Mouse (Mus musculus): ENCODE measurements at regions not wholly inside any gene's neighbourhood (a gene's known extent, or its start where the extent isn't known, plus 50 kb on each side); places are given as distances from the start of the nearest gene placed in this dataset.

GRCm38 (mm10) chr2:79528347-79528990 lies 71.9 kb upstream of the Cerkl start:
- WGBS = 81% methylated on average over 18 of the region's 18 CpGs
- H3K9ac ChIP-seq (ENCODE audit: low read length) = no peak overlapping the region
- no peaks in the 10 kb centered on the region for H3K27me3 ChIP-seq (ENCODE audit: control insufficient read depth, insufficient read depth, low read depth, low read length)
- no peaks in the 10 kb centered on the region for H3K36me3 ChIP-seq (ENCODE audit: control insufficient read depth, insufficient read depth, low read length)
- H3K4me1 ChIP-seq (replicated peaks; ENCODE audit: control insufficient read depth, insufficient read depth, low read length) = no peaks in the 10 kb centered on the region
- ATAC-seq (ENCODE audit: low read depth) = no peak
- H3K4me2 ChIP-seq (ENCODE audit: low read depth, low read length) = no peak overlapping the region
- H3K27ac ChIP-seq (ENCODE audit: low read length) = no peak overlapping the region
- no peak overlapping the region for H3K4me3 ChIP-seq (ENCODE audit: low read length)
- H3K9me3 ChIP-seq (ENCODE audit: control insufficient read depth, low read length) = no peaks in the 10 kb centered on the region

- Histone ChIP-seq H3K4me1 (replicated peaks; ENCODE audit: control insufficient read depth, insufficient read depth, low read length) (no peaks in the 10 kb centered on the region), H3K9ac (ENCODE audit: low read length) (no peak overlapping the region), H3K36me3 (ENCODE audit: control insufficient read depth, insufficient read depth, low read length) (no peaks in the 10 kb centered on the region), H3K9me3 (ENCODE audit: control insufficient read depth, low read length) (no peaks in the 10 kb centered on the region), H3K4me3 (ENCODE audit: low read length) (no peak overlapping the region), H3K27me3 (ENCODE audit: control insufficient read depth, insufficient read depth, low read depth, low read length) (no peaks in the 10 kb centered on the region), H3K4me2 (ENCODE audit: low read depth, low read length) (no peak overlapping the region), H3K27ac (ENCODE audit: low read length) (no peak overlapping the region)
- no peak for ATAC-seq (ENCODE audit: low read depth)
- 61% methylated on average over 2 of the region's 2 CpGs for WGBS
Measured at GRCm38 (mm10) chr2:79529185-79529584, 72.6 kb upstream of the Cerkl start.

DNA sequence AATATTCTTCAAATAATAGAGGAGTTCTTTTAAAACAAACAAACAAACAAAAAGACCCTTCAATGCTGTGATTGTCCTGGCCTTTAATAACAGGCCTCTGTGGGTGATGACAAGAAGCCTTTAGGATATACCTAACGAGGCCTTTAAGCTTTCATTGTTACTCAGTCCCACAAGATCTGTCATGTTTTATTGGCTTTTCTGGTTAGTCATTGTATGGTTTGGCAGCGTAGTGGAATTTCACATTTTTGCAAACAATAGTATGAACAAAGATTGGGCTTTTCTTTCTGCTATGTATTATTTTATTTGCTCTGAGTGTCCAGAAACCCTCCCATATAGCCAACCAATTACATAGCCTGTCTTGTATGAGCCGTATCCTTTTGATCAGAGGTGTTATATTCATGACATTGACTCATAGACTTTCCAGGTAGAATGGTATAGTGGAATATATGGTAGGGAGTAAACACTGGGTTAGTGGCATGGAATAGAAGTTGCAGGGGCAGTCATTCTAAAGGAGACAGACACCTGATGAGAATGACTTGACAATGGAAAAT lies 76.1 kb upstream of the Cerkl start:
- H3K4me1 ChIP-seq (replicated peaks; ENCODE audit: control insufficient read depth, insufficient read depth, low read length) = no peaks in the 10 kb centered on the region

DNA sequence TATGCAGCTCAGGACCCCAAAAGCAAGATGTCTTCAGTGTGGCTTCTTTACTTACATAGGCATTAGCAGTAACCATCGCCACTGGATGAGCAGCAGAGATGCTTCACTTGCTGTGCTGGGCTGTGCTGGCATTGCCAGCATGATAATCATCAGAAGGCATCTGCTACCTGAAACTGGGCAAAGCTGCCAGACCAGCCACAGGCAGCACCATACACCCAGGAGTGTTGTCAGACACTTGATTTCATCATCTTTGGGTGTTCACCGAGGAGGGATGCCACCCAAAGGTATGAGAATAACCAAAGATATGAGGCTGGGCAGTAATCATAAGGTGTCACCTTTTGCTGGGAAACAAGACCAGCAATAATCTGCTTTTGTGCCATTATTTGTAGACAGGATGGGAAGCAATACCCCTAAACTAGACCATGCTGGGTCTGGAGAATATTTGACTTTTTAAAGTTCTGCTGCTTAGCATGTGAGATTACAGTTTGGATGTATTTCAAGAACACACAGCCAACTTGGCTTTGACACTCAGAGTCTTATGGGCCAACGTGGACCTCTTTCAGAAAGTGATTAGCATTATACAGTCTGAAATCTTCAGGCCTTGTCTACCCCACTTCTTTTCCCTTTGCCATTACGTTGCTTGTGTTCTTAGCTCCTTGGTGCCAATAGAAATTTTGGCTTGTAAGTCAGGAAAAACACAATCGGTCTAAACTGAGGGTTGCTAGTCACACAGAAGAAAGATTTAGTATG lies 80.7 kb upstream of the Cerkl start:
- Histone ChIP-seq H3K27ac (ENCODE audit: low read length) (no peak overlapping the region), H3K4me2 (ENCODE audit: low read depth, low read length) (no peak overlapping the region), H3K4me3 (ENCODE audit: low read length) (no peak overlapping the region), H3K4me1 (replicated peaks; ENCODE audit: control insufficient read depth, insufficient read depth, low read length) (no peaks in the 10 kb centered on the region), H3K36me3 (ENCODE audit: control insufficient read depth, insufficient read depth, low read length) (no peaks in the 10 kb centered on the region), H3K27me3 (ENCODE audit: control insufficient read depth, insufficient read depth, low read depth, low read length) (no peaks in the 10 kb centered on the region), H3K9ac (ENCODE audit: low read length) (no peak overlapping the region), H3K9me3 (ENCODE audit: control insufficient read depth, low read length) (no peaks in the 10 kb centered on the region)
- no peak for ATAC-seq (ENCODE audit: low read depth)
- WGBS = 68% methylated on average over 5 of the region's 5 CpGs

More for the DNA sequence above, 76.1 kb upstream of the Cerkl start:
- no peak overlapping the region for H3K4me3 ChIP-seq (ENCODE audit: low read length)
- 71% methylated on average over 3 of the region's 3 CpGs for WGBS
- no peaks in the 10 kb centered on the region for H3K36me3 ChIP-seq (ENCODE audit: control insufficient read depth, insufficient read depth, low read length)
- H3K9ac ChIP-seq (ENCODE audit: low read length) = no peak overlapping the region
- ATAC-seq (ENCODE audit: low read depth) = no peak
- H3K9me3 ChIP-seq (ENCODE audit: control insufficient read depth, low read length) = no peaks in the 10 kb centered on the region
- H3K4me2 ChIP-seq (ENCODE audit: low read depth, low read length) = no peak overlapping the region
- no peak overlapping the region for H3K27ac ChIP-seq (ENCODE audit: low read length)
- H3K27me3 ChIP-seq (ENCODE audit: control insufficient read depth, insufficient read depth, low read depth, low read length) = no peaks in the 10 kb centered on the region

GRCm38 (mm10) chr2:79540384-79540783 lies 83.8 kb upstream of the Cerkl start:
- Histone ChIP-seq H3K27me3 (ENCODE audit: control insufficient read depth, insufficient read depth, low read depth, low read length) (no peaks in the 10 kb centered on the region), H3K9me3 (ENCODE audit: control insufficient read depth, low read length) (no peaks in the 10 kb centered on the region), H3K4me3 (ENCODE audit: low read length) (no peak overlapping the region), H3K9ac (ENCODE audit: low read length) (no peak overlapping the region), H3K27ac (ENCODE audit: low read length) (no peak overlapping the region), H3K4me1 (replicated peaks; ENCODE audit: control insufficient read depth, insufficient read depth, low read length) (peaks cover 3% of the 10 kb centered on the region; the same call in 1 of the 2 replicates), H3K4me2 (ENCODE audit: low read depth, low read length) (no peak overlapping the region), H3K36me3 (ENCODE audit: control insufficient read depth, insufficient read depth, low read length) (no peaks in the 10 kb centered on the region)
- ATAC-seq (ENCODE audit: low read depth) = no peak
- WGBS = 76% methylated on average over 8 of the region's 8 CpGs

DNA sequence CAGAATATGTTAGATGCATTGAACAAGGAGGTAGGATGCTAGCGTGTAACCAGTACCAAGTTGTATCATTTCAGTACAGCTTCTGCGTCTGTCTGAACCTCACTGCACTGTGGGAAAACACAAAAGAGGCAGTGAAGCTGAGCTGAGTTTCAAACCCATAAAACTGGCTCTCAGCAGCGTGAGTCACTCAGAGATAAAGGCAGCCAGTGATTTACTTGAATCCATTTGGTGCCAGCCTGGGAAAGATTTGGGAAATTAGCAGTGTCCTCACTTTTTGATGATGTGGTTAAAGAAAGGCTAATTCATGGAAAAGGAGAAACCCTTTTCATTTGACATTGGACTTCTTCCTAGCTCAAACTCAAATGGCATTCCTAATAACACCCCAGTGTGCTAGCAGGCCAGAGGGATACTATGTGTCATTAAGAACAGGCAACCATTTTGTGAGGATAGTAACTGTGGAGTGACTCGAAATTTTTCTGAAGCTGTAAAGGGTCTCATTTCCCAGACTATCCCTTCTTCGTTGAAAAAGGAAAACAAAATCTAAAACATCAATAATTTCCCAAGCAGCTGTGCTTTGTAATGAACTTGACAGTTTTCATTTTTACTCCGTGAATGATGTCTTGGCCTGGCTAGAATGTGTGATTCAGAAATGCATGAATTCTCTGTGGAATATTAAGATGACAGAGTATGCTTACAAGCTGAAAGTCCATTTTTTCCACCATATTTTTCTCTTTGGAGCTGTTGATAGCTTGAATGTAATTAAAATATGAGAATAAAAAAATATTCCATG lies 85.8 kb upstream of the Cerkl start:
- no peaks in the 10 kb centered on the region for H3K27me3 ChIP-seq (ENCODE audit: control insufficient read depth, insufficient read depth, low read depth, low read length)
- no peaks in the 10 kb centered on the region for H3K36me3 ChIP-seq (ENCODE audit: control insufficient read depth, insufficient read depth, low read length)
- no peak overlapping the region for H3K4me2 ChIP-seq (ENCODE audit: low read depth, low read length)
- no peak overlapping the region for H3K9ac ChIP-seq (ENCODE audit: low read length)
- H3K4me3 ChIP-seq (ENCODE audit: low read length) = no peak overlapping the region
- 70% methylated on average over 6 of the region's 6 CpGs for WGBS
- no peak overlapping the region for H3K27ac ChIP-seq (ENCODE audit: low read length)
- peaks cover 3% of the 10 kb centered on the region; the same call in 1 of the 2 replicates for H3K4me1 ChIP-seq (replicated peaks; ENCODE audit: control insufficient read depth, insufficient read depth, low read length)
- no peaks in the 10 kb centered on the region for H3K9me3 ChIP-seq (ENCODE audit: control insufficient read depth, low read length)
- no peak for ATAC-seq (ENCODE audit: low read depth)

DNA sequence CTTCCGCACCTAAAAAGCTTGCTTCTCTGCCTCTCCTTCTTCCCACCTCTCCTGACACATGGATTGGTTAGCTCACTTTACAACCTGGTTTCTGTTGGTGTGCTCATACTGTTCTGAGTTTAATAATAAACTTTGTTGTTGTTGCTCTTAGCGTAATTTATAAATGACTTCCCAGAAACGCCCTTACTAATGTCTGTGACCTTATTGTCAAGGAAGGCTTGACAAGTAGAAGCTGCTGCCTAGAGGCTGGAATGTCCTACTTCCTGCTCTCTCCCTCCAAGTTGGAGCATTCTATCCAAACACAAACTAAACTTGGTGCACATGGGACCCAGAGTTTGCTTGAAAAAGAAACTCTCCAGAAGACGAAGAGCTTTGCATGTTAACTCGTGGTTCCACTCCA lies 86.9 kb upstream of the Cerkl start:
- WGBS = 49% methylated on average over 5 of the region's 5 CpGs
- ATAC-seq (ENCODE audit: low read depth) = no peak
- H3K27ac ChIP-seq (ENCODE audit: low read length) = no peak overlapping the region

GRCm38 (mm10) chr2:79543948-79544792 lies 87.6 kb upstream of the Cerkl start:
- Histone ChIP-seq H3K4me3 (ENCODE audit: low read length) (no peak overlapping the region), H3K4me1 (replicated peaks; ENCODE audit: control insufficient read depth, insufficient read depth, low read length) (peaks cover 12% of the 10 kb centered on the region), H3K36me3 (ENCODE audit: control insufficient read depth, insufficient read depth, low read length) (no peaks in the 10 kb centered on the region), H3K27ac (ENCODE audit: low read length) (no peak overlapping the region), H3K9me3 (ENCODE audit: control insufficient read depth, low read length) (no peaks in the 10 kb centered on the region), H3K4me2 (ENCODE audit: low read depth, low read length) (no peak overlapping the region), H3K9ac (ENCODE audit: low read length) (no peak overlapping the region), H3K27me3 (ENCODE audit: control insufficient read depth, insufficient read depth, low read depth, low read length) (no peaks in the 10 kb centered on the region)
- 78% methylated on average over 8 of the region's 8 CpGs for WGBS
- no peak for ATAC-seq (ENCODE audit: low read depth)

More for the DNA sequence above, 86.9 kb upstream of the Cerkl start:
- Histone ChIP-seq H3K27me3 (ENCODE audit: control insufficient read depth, insufficient read depth, low read depth, low read length) (no peaks in the 10 kb centered on the region), H3K36me3 (ENCODE audit: control insufficient read depth, insufficient read depth, low read length) (no peaks in the 10 kb centered on the region), H3K4me2 (ENCODE audit: low read depth, low read length) (no peak overlapping the region), H3K9ac (ENCODE audit: low read length) (no peak overlapping the region), H3K4me3 (ENCODE audit: low read length) (no peak overlapping the region), H3K4me1 (replicated peaks; ENCODE audit: control insufficient read depth, insufficient read depth, low read length) (peaks cover 10% of the 10 kb centered on the region), H3K9me3 (ENCODE audit: control insufficient read depth, low read length) (no peaks in the 10 kb centered on the region)
